Mouse (Mus musculus) B cell, adult (primary cell): Measurements from ENCODE around the gene Cpvl. TPM values are rescaled to one million over a fixed set of nuclear protein-coding genes. Genes with fewer than 3 reads are reported as not detected.

Experiments
- total RNA-seq: library from RNA; stranded (reverse); gene quantifications from 4 replicates; pipeline ENCODE4 v1.2.4, GENCODE M21; 2023; ENCODE audit not compliant: inconsistent age

Gene Cpvl
- not detected in 4 replicates for total RNA-seq

DNA sequence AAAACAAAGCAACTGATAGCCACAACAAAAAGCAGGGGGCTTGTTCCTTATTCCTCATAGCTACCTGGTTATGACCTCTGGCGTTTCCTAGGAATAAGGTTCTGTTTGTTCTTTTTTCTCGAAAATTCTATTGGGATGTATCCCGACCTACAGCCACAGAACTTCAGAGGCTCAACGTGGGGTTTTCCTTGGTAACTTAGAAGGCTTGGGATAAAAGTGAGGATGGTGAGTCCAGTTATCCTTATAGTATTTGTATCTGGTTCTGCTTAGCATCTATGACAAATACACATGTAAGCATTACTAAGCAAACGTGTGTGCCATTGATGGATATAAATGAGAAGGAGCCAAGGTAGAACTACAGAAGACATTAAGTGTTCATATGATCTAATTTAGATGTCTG is at the start of gene Cpvl:
Gene Cpvl (minus strand): TSS at position 101 of the 400 bp plus-strand sequence.

Other genes with a start within 250 kb of the Cpvl start
- not detected in 4 replicates for gene Tril, start 157.8 kb downstream of the Cpvl start, total RNA-seq
- gene Chn2, start 60.9 kb upstream of the Cpvl start, total RNA-seq = 1.2 to 3.7 TPM (median 2.5 TPM) in 4 replicates